Mouse (Mus musculus) liver (tissue): ENCODE measurements around the gene Nek2.

ENCODE experiments used
- DNase-seq: peaks from one replicate; pipeline ENCODE4 v3.0.0-alpha.2; 2020; ENCODE audit warnings: mixed read lengths

The Nek2 gene

GRCm38 (mm10) chr1:191821326-191822091 lies at the start of gene Nek2:
TSS of gene Nek2 (plus strand) at chr1:191821444.
- DNase-seq, result peak; percentile 94

- DNase-seq, result no peak
These were observed 47.1 kb upstream of the Nek2 start for GRCm38 (mm10) chr1:191774106-191774505.

- DNase-seq, result no peak
These were observed 46.1 kb upstream of the Nek2 start for GRCm38 (mm10) chr1:191775116-191775515.

GRCm38 (mm10) chr1:191777521-191777920 lies 43.7 kb upstream of the Nek2 start:
- DNase-seq, result no peak

- no peak for DNase-seq
These were observed 40.8 kb upstream of the Nek2 start for GRCm38 (mm10) chr1:191780470-191780869.

- no peak for DNase-seq
These were observed 36.1 kb upstream of the Nek2 start for GRCm38 (mm10) chr1:191785108-191785507.

GRCm38 (mm10) chr1:191786255-191786654 lies 35.0 kb upstream of the Nek2 start:
- DNase-seq, result no peak

GRCm38 (mm10) chr1:191787379-191787778 lies 33.9 kb upstream of the Nek2 start:
- no peak for DNase-seq

GRCm38 (mm10) chr1:191792991-191793390 lies 28.3 kb upstream of the Nek2 start:
- DNase-seq, result no peak

- no peak for DNase-seq
These were observed 27.2 kb upstream of the Nek2 start for GRCm38 (mm10) chr1:191793888-191794532.

GRCm38 (mm10) chr1:191796238-191796896 lies 24.9 kb upstream of the Nek2 start:
- DNase-seq, result no peak

- DNase-seq, result no peak
These were observed 19.0 kb upstream of the Nek2 start for GRCm38 (mm10) chr1:191802093-191802819.

GRCm38 (mm10) chr1:191802820-191803655 lies 18.2 kb upstream of the Nek2 start:
- DNase-seq, result no peak

GRCm38 (mm10) chr1:191804747-191805146 lies 16.5 kb upstream of the Nek2 start:
- no peak for DNase-seq

- no peak for DNase-seq
These were observed 15.5 kb upstream of the Nek2 start for GRCm38 (mm10) chr1:191805788-191806187.

GRCm38 (mm10) chr1:191806740-191807139 lies 14.5 kb upstream of the Nek2 start:
- no peak for DNase-seq

GRCm38 (mm10) chr1:191807979-191808378 lies 13.3 kb upstream of the Nek2 start:
- DNase-seq, result no peak

- no peak for DNase-seq
These were observed 12.5 kb upstream of the Nek2 start for GRCm38 (mm10) chr1:191808688-191809223.

- DNase-seq, result no peak
These were observed 9.5 kb upstream of the Nek2 start for GRCm38 (mm10) chr1:191811774-191812173.

- no peak for DNase-seq
These were observed 8.1 kb upstream of the Nek2 start for GRCm38 (mm10) chr1:191812949-191813691.

GRCm38 (mm10) chr1:191814240-191814639 lies 7.0 kb upstream of the Nek2 start:
- no peak for DNase-seq
